Mouse (Mus musculus): ENCODE data around the gene Eml4. TPM values are rescaled to one million over a fixed set of nuclear protein-coding genes. Genes with fewer than 3 reads are reported as not detected.

The Eml4 gene
- polyA plus RNA-seq, 1 experiment from 2014 or later, result 34.7 TPM

DNA sequence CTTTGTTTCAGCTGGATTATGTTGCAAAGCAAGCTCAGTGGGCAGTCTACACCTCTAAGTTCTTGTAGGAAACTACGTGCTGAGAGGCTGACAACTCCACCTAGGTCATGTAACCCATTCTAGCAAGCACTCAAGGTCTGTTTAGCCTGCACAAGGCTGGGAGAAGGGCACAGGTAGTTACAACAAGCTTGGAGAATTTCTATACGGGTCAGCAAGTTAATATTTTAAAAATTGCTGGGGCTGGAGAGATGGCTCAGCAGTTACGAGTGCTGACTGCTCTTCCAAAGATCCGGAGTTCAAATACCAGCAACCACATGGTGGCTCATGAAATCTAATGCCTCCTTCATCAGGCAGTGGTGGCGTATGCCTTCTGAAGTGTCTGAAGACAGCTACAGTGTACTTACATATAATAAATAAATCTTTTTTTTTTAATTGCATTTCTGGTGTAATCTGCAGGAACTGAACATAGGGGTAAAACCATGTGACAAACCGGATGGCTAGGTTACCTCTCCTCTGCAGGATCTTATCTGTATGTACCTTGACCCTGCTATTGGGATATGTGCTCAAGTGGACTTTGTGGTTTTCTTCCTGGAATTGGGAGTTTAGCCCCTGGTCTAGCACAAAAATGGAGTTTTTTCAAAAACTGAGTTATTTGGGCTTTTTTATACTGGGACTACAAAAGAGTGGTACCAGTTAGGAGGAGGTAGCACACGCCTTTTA is 132.2 kb downstream of the Eml4 start:
- no peaks in the 10 kb centered on the region for H3K9me3 ChIP-seq (replicated peaks)
- H3K4me1 ChIP-seq, result no peaks in the 10 kb centered on the region; the same call in 1 of the 2 replicates
- no peak for DNase-seq (ENCODE audit: low spot score)
- H3K36me3 ChIP-seq, result peaks cover 41% of the 10 kb centered on the region
- WGBS, result 94% methylated on average over 7 of the region's 7 CpGs
- no peaks in the 10 kb centered on the region for H3K27me3 ChIP-seq (ENCODE audit: low read depth, poor library complexity, severe bottlenecking)
- no peak overlapping the region for H3K27ac ChIP-seq (replicated peaks)
- no peak overlapping the region for H3K4me3 ChIP-seq

GRCm38 (mm10) chr17:83483784-83484183 is 133.1 kb downstream of the Eml4 start:
- no peak overlapping the region for H3K27ac ChIP-seq (replicated peaks)

GRCm38 (mm10) chr17:83487762-83488161 is 137.0 kb downstream of the Eml4 start:
- Histone ChIP-seq H3K36me3 (peaks cover 20% of the 10 kb centered on the region), H3K9me3 (replicated peaks) (peaks cover 20% of the 10 kb centered on the region), H3K27me3 (ENCODE audit: low read depth, poor library complexity, severe bottlenecking) (no peaks in the 10 kb centered on the region), H3K27ac (replicated peaks) (no peak overlapping the region), H3K4me1 (no peaks in the 10 kb centered on the region; the same call in 1 of the 2 replicates), H3K4me3 (no peak overlapping the region)
- DNase-seq (ENCODE audit: low spot score), result no peak
- WGBS, result 78% methylated on average over 3 of the region's 3 CpGs

More at GRCm38 (mm10) chr17:83483784-83484183, 133.1 kb downstream of the Eml4 start:
- WGBS, result 83% methylated on average over 2 of the region's 2 CpGs
- no peaks in the 10 kb centered on the region; the same call in 1 of the 2 replicates for H3K4me1 ChIP-seq
- H3K27me3 ChIP-seq (ENCODE audit: low read depth, poor library complexity, severe bottlenecking), result no peaks in the 10 kb centered on the region
- peaks cover 32% of the 10 kb centered on the region for H3K36me3 ChIP-seq
- H3K4me3 ChIP-seq, result no peak overlapping the region
- no peaks in the 10 kb centered on the region for H3K9me3 ChIP-seq (replicated peaks)
- DNase-seq (ENCODE audit: low spot score), result no peak

- WGBS, result 91% methylated on average over 5 of the region's 5 CpGs
- H3K36me3 ChIP-seq, result peaks cover 73% of the 10 kb centered on the region
These were observed 148.2 kb downstream of the Eml4 start for GRCm38 (mm10) chr17:83498889-83499288.

GRCm38 (mm10) chr17:83499692-83500091 is 149.0 kb downstream of the Eml4 start:
- Histone ChIP-seq H3K4me3 (no peak overlapping the region), H3K36me3 (peaks cover 81% of the 10 kb centered on the region), H3K4me1 (no peaks in the 10 kb centered on the region), H3K27me3 (ENCODE audit: low read depth, poor library complexity, severe bottlenecking) (no peaks in the 10 kb centered on the region), H3K27ac (replicated peaks) (no peak overlapping the region), H3K9me3 (replicated peaks) (peaks cover 16% of the 10 kb centered on the region; the same call in 1 of the 2 replicates)
- no peak for DNase-seq (ENCODE audit: low spot score)
- WGBS, result 90% methylated on average over 4 of the region's 4 CpGs

More at GRCm38 (mm10) chr17:83498889-83499288, 148.2 kb downstream of the Eml4 start:
- H3K4me1 ChIP-seq, result no peaks in the 10 kb centered on the region
- no peaks in the 10 kb centered on the region for H3K27me3 ChIP-seq (ENCODE audit: low read depth, poor library complexity, severe bottlenecking)
- no peak for DNase-seq (ENCODE audit: low spot score)
- H3K27ac ChIP-seq (replicated peaks), result no peak overlapping the region
- H3K4me3 ChIP-seq, result no peak overlapping the region
- H3K9me3 ChIP-seq (replicated peaks), result peaks cover 16% of the 10 kb centered on the region; the same call in 1 of the 2 replicates

DNA sequence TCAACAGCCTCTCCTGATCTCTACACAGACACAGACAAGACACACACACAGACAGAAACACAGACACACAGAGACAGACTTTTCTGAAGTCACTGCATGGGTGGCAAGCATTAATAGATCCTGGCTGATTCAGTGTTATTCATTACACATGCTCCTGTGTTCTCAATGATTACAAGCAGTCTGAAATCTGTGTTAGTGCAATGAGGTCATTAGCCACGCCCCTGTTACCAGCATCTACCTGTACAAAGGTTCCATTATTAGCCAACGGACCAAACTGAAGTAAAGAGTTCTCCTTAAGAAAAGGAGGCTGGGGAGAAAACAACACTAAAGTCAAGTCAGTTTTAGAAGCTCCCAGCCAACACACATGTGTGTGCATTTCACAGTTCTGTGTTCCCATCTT is 153.0 kb downstream of the Eml4 start:
- peaks cover 6% of the 10 kb centered on the region; the same call in 1 of the 2 replicates for H3K9me3 ChIP-seq (replicated peaks)
- no peaks in the 10 kb centered on the region for H3K4me1 ChIP-seq
- 88% methylated on average over 2 of the region's 2 CpGs for WGBS
- DNase-seq (ENCODE audit: low spot score), result no peak
- H3K27me3 ChIP-seq (ENCODE audit: low read depth, poor library complexity, severe bottlenecking), result no peaks in the 10 kb centered on the region
- no peak overlapping the region for H3K4me3 ChIP-seq
- H3K27ac ChIP-seq (replicated peaks), result no peak overlapping the region
- H3K36me3 ChIP-seq, result peaks cover 70% of the 10 kb centered on the region

- DNase-seq (ENCODE audit: low spot score), result no peak
- no peak overlapping the region for H3K4me3 ChIP-seq
- H3K36me3 ChIP-seq, result peaks cover 7% of the 10 kb centered on the region
- no peaks in the 10 kb centered on the region for H3K9me3 ChIP-seq (replicated peaks)
- no peak overlapping the region for H3K27ac ChIP-seq (replicated peaks)
- 97% methylated on average over 3 of the region's 3 CpGs for WGBS
- H3K27me3 ChIP-seq (ENCODE audit: low read depth, poor library complexity, severe bottlenecking), result no peaks in the 10 kb centered on the region
- H3K4me1 ChIP-seq, result peaks cover 23% of the 10 kb centered on the region
These were observed 161.4 kb downstream of the Eml4 start for GRCm38 (mm10) chr17:83512130-83512529.

DNA sequence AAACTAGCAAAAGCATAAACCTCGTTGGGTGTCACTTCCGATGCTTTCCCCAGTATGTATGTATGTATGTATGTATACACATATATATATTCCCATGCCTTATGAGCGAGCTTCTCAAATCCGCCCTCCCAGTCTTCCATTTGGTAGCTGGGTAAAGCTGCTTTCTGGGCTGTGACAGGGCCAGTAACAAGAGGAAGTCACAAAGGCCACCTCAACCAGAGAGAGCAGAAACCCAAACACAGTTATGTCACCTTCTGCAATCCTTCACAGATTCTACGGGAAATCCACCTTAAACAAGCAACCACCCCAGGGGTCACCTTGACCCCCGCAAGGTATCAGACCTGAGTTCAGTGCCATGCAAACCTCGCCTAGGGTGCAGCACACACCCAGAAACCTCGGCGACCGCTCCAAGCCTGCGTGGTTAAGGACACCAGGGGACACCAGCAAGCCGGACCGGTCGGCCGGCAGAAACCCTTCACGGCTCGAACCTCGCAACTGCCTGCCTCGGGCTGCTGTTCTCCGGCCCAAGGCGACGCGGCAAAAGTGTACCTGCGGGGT is 163.0 kb downstream of the Eml4 start:
- 3% methylated on average over 24 of the region's 24 CpGs for WGBS
- H3K9me3 ChIP-seq (replicated peaks), result 0 out of 2 replicates have a peak, but pooled peaks cover 3% of the 10 kb centered on the region
- H3K4me3 ChIP-seq, result peak overlapping the region; percentile 95
- no peak for DNase-seq (ENCODE audit: low spot score)
- peak overlapping the region; percentile 98 for H3K27ac ChIP-seq (replicated peaks)
- peaks cover 23% of the 10 kb centered on the region for H3K4me1 ChIP-seq
- H3K36me3 ChIP-seq, result no peaks in the 10 kb centered on the region
- H3K27me3 ChIP-seq (ENCODE audit: low read depth, poor library complexity, severe bottlenecking), result no peaks in the 10 kb centered on the region

DNA sequence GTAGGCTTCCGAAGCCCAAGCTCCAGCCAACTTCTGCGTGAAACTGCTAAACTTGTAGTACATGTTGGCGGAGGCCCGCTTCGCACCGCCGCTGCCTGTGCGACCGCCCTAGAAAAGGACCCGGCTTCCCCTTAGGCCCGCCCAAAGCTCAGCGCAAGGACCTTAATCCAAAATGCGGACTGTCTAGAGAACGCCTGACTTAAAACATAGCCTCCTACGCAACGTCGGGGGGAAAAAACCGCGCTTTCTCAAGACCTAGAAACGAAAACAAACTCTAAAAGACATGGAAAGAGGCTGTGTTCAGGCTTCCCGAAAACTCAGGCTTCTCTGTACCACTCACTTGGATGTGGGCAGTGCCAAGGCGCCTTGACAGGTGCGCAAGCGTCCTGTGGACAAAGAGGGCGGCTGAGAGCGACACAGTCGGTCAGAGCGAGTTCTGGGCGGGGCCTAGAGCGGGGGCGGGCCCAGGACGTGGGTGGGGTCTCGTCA is 163.5 kb downstream of the Eml4 start:
- Histone ChIP-seq H3K27ac (replicated peaks) (peak overlapping the region; percentile 98), H3K4me1 (peaks cover 23% of the 10 kb centered on the region), H3K4me3 (peak overlapping the region; percentile 95), H3K9me3 (replicated peaks) (0 out of 2 replicates have a peak, but pooled peaks cover 3% of the 10 kb centered on the region), H3K36me3 (no peaks in the 10 kb centered on the region), H3K27me3 (ENCODE audit: low read depth, poor library complexity, severe bottlenecking) (no peaks in the 10 kb centered on the region)
- under 1% methylated on average over 33 of the region's 33 CpGs for WGBS
- peak; percentile 94 for DNase-seq (ENCODE audit: low spot score)

DNA sequence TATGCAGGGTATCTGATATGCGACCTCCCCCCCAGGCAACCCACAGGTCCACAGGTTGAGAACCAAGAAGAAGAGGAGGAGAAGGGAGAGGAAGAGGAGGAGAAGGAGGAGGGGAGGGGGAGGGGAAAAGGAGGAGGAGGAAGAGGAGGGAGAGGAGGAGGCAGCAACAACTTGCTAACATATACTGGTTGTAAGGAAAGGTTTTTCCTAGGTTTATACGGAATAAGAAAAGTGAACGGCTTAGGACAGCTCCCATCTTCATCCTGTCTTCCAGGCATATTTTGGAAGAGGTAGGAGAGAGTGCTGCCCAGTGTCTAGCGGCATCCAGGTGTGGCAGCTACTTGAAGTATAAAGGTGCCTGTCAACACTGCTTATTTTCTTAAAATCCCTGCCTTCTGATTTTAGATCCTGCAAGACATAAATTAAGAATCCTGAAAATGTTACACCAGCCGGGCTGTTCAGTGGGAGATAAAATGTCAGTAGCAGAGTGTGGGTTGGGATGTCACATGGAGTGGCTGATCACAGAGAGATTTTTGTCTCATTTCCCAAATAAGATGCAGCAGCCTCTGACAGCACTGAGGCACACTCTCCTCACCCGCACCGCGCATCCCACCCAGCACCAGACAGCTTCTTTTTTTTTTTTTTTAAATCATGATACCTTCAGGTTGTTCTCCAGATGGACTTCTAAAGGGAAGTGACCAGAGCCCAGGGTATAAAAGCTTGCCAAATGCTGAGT is 166.7 kb downstream of the Eml4 start, which contains the start of gene Cox7a2l:
TSS of gene Cox7a2l (minus strand) at position 51 of the 736 bp plus-strand sequence.
- Histone ChIP-seq H3K9me3 (replicated peaks) (0 out of 2 replicates have a peak, but pooled peaks cover 3% of the 10 kb centered on the region), H3K4me3 (no peak within 1 kb of the TSS), H3K36me3 (no peaks in the 10 kb centered on the region), H3K27ac (replicated peaks) (no peak within 1 kb of the TSS), H3K27me3 (ENCODE audit: low read depth, poor library complexity, severe bottlenecking) (no peaks in the 10 kb centered on the region), H3K4me1 (peaks cover 19% of the 10 kb centered on the region)
- no peak for DNase-seq (ENCODE audit: low spot score)
- 95% methylated on average over 8 of the region's 8 CpGs for WGBS

DNA sequence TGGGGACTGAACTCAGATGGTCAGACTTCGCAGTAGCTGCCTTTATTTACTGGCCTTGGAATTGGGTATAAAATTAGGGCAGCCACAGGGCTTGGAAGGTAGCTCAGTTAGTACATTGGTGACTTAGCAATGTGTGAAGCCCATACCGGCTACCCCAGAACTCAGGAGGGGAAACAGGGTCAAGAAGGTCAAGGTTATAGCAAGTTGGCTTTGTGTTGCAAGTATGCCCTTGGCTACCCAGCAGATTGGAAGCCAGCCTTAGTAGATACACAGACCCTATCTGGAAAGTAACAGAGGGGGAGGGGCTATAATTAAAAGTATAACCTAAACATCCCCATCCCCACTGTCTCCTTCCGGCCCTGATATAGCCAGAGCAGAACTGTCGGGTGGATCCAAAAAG is 171.2 kb downstream of the Eml4 start:
- DNase-seq (ENCODE audit: low spot score), result no peak
- Histone ChIP-seq H3K9me3 (replicated peaks) (0 out of 2 replicates have a peak, but pooled peaks cover 3% of the 10 kb centered on the region), H3K36me3 (no peaks in the 10 kb centered on the region), H3K27ac (replicated peaks) (no peak overlapping the region), H3K27me3 (ENCODE audit: low read depth, poor library complexity, severe bottlenecking) (peaks cover 13% of the 10 kb centered on the region; the same call in 1 of the 2 replicates), H3K4me3 (no peak overlapping the region), H3K4me1 (peaks cover 22% of the 10 kb centered on the region)
- WGBS, result 91% methylated on average over 4 of the region's 4 CpGs

GRCm38 (mm10) chr17:83522590-83523379 is 172.1 kb downstream of the Eml4 start:
- peaks cover 13% of the 10 kb centered on the region; the same call in 1 of the 2 replicates for H3K27me3 ChIP-seq (ENCODE audit: low read depth, poor library complexity, severe bottlenecking)
- no peaks in the 10 kb centered on the region for H3K36me3 ChIP-seq
- H3K9me3 ChIP-seq (replicated peaks), result 0 out of 2 replicates have a peak, but pooled peaks cover 3% of the 10 kb centered on the region
- DNase-seq (ENCODE audit: low spot score), result no peak
- WGBS, result 67% methylated on average over 7 of the region's 7 CpGs
- no peak overlapping the region for H3K27ac ChIP-seq (replicated peaks)
- H3K4me1 ChIP-seq, result peaks cover 31% of the 10 kb centered on the region
- no peak overlapping the region for H3K4me3 ChIP-seq
